Mouse (Mus musculus) testis, adult 10 weeks (tissue): Measurements from ENCODE around the gene Cyp2b9. TPM values are rescaled to one million over a fixed set of nuclear protein-coding genes. Genes with fewer than 3 reads are reported as not detected.

Source experiments
- polyA plus RNA-seq: library from polyadenylated mRNA; stranded (reverse); fragments of 350-450 nt; fragmentation: Illumina TruSeq; extraction: RNeasy Lipid Tissue Mini Kit (QIAGEN cat#74804); gene quantifications from one replicate; pipeline ENCODE4 v1.2.3, GENCODE M21; 2014; ENCODE audit warnings: low read depth, low replicate concordance

Gene Cyp2b9
- not detected for polyA plus RNA-seq

GRCm38 (mm10) chr7:26173111-26173510 is at the start of gene Cyp2b9:
Gene Cyp2b9, plus strand, starts transcription at chr7:26173411.

DNA sequence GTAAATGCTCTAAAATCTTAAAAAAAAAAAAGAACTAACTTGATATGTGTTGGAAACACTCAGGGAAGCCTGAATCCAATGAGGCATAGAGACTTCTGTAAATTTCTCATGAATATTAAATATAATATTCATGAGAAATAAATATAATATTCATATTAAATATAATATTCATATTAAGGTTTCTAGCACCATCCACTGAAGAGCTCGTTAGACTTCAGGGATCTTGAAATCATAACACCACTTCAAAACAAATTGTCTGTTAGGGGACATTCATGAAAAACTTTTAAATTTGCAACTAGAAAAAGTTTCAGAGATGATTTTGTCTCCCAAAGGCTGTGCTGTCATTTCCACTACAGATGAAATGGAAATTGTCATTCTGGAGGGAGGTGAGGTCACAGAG is 86.8 kb downstream of the Cyp2b9 start, which contains the start of gene Vmn1r184:
Vmn1r184 (plus strand) TSS at position 301 of the 400 bp plus-strand sequence.

Other genes with a start within 250 kb of the Cyp2b9 start
- gene Cyp2b13, start 111.9 kb upstream of the Cyp2b9 start, polyA plus RNA-seq, result not detected
- not detected for gene Vmn1r184, start 86.9 kb downstream of the Cyp2b9 start, polyA plus RNA-seq
- gene Cyp2a4, start 133.8 kb downstream of the Cyp2b9 start, polyA plus RNA-seq, result not detected
- not detected for gene Nlrp9c, start 230.3 kb downstream of the Cyp2b9 start, polyA plus RNA-seq